Mouse (Mus musculus) hindbrain, embryonic 13.5 days (tissue): Measurements from ENCODE around the gene Tmem210. TPM values are rescaled to one million over a fixed set of nuclear protein-coding genes. Genes with fewer than 3 reads are reported as not detected.

Experiments used
- ATAC-seq: fragments of 200-750 bp; cut with Nextera tagmentation; 2 replicates; pipeline ENCODE4 v1.8.0; 2017; ENCODE audit warnings: moderate TSS enrichment; ENCODE audit not compliant: low FRiP score
- H3K27ac ChIP-seq: fragments of 300-500 bp; sonication (generic); 2 replicates; pipeline ENCODE4 v1.5.1; 2015; ENCODE audit warnings: inconsistent platforms, mild to moderate bottlenecking, moderate library complexity
- H3K27me3 ChIP-seq: fragments of 300-500 bp; sonication (generic); 2 replicates; pipeline ENCODE4 v1.6.1; 2015; ENCODE audit warnings: mild to moderate bottlenecking, inconsistent platforms
- H3K36me3 ChIP-seq: fragments of 300-500 bp; sonication (generic); 2 replicates; pipeline ENCODE4 v1.6.1; 2015; ENCODE audit warnings: mild to moderate bottlenecking, inconsistent platforms
- H3K4me1 ChIP-seq: fragments of 300-500 bp; sonication (generic); replicated peaks from 2 replicates; pipeline ENCODE4 v1.6.1; 2015; ENCODE audit warnings: inconsistent platforms
- H3K4me2 ChIP-seq: fragments of 300-500 bp; sonication (generic); 2 replicates; pipeline ENCODE4 v1.6.1; 2015; ENCODE audit warnings: inconsistent platforms, mild to moderate bottlenecking, moderate library complexity
- H3K4me3 ChIP-seq: fragments of 300-500 bp; sonication (generic); 2 replicates; pipeline ENCODE4 v1.5.1; 2015; ENCODE audit warnings: mild to moderate bottlenecking, inconsistent platforms
- H3K9ac ChIP-seq: fragments of 300-500 bp; sonication (generic); 2 replicates; pipeline ENCODE4 v1.6.1; 2015; ENCODE audit warnings: mild to moderate bottlenecking, inconsistent platforms
- H3K9me3 ChIP-seq: fragments of 300-500 bp; sonication (generic); 2 replicates; pipeline ENCODE4 v1.6.1; 2016; ENCODE audit warnings: inconsistent platforms
- WGBS: fragments of 180-500 bp; shearing (Covaris S2); methylation state at CpG from one replicate; pipeline ENCODE4 v1.1.7; 2015; 5-methylcytosine and 5-hydroxymethylcytosine counted together
- polyA plus RNA-seq: library from polyadenylated mRNA; unstranded; fragments of >200 nt; fragmentation: Nextera tagmentation; extraction: Ambion mirVana; gene quantifications from 2 replicates; pipeline ENCODE4 v1.2.1, GENCODE M21; 2015

Gene Tmem210
- polyA plus RNA-seq: not detected in 2 replicates

GRCm38 (mm10) chr2:25287927-25288649 lies at the start of gene Tmem210:
Gene Tmem210 (plus strand): TSS chr2:25288145.
- Histone ChIP-seq H3K9ac (0 out of 2 replicates have a peak within 1 kb of the TSS, but pooled peaks have one; percentile 13), H3K4me1 (peaks cover 42% of the 10 kb centered on the region), H3K4me2 (no peak within 1 kb of the TSS), H3K27me3 (peaks cover 65% of the 10 kb centered on the region), H3K27ac (no peak within 1 kb of the TSS), H3K9me3 (no peaks in the 10 kb centered on the region), H3K36me3 (peaks cover 36% of the 10 kb centered on the region), H3K4me3 (no peak within 1 kb of the TSS)
- ATAC-seq: no peak
- WGBS: 87% methylated on average over 6 of the region's 6 CpGs

GRCm38 (mm10) chr2:25239766-25240165 lies 48.2 kb upstream of the Tmem210 start:
- no peak overlapping the region for H3K4me3 ChIP-seq
- WGBS: 89% methylated on average over 3 of the region's 3 CpGs
- H3K27ac ChIP-seq: no peak overlapping the region
- no peak overlapping the region for H3K9ac ChIP-seq
- peaks cover 43% of the 10 kb centered on the region for H3K27me3 ChIP-seq
- ATAC-seq: no peak
- peaks cover 7% of the 10 kb centered on the region; the same call in 1 of the 2 replicates for H3K36me3 ChIP-seq
- no peaks in the 10 kb centered on the region for H3K9me3 ChIP-seq
- peaks cover 42% of the 10 kb centered on the region for H3K4me1 ChIP-seq
- no peak overlapping the region for H3K4me2 ChIP-seq

DNA sequence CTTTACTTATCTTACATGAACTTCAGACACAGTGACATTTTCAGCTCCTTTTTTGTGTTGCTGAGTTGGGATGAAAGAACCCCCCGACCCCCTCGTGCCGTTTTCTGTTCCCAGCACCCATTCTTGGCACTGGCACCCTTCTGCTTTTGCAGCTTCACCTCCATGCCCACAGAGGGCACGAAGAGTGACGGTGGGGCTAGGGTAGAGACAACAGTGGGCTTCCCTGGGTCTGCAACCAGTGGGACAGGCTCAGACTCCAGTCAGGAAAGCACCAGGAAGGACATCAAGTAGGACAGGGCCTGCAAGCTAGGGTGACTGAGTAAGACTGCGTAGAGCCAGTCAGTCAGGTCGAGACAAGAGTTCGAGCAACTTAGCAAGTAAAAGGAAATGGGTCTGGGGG lies 47.6 kb upstream of the Tmem210 start:
- peaks cover 9% of the 10 kb centered on the region for H3K36me3 ChIP-seq
- H3K27me3 ChIP-seq: peaks cover 37% of the 10 kb centered on the region
- peak overlapping the region; percentile 89 for H3K4me2 ChIP-seq
- peak; percentile 14 for ATAC-seq
- H3K27ac ChIP-seq: peak overlapping the region; percentile 68
- peak overlapping the region; percentile 90 for H3K9ac ChIP-seq
- peak overlapping the region; percentile 70 for H3K4me3 ChIP-seq
- no peaks in the 10 kb centered on the region for H3K9me3 ChIP-seq
- whole genome bisulfite sequencing: 53% methylated on average over 8 of the region's 8 CpGs
- H3K4me1 ChIP-seq: peaks cover 42% of the 10 kb centered on the region

DNA sequence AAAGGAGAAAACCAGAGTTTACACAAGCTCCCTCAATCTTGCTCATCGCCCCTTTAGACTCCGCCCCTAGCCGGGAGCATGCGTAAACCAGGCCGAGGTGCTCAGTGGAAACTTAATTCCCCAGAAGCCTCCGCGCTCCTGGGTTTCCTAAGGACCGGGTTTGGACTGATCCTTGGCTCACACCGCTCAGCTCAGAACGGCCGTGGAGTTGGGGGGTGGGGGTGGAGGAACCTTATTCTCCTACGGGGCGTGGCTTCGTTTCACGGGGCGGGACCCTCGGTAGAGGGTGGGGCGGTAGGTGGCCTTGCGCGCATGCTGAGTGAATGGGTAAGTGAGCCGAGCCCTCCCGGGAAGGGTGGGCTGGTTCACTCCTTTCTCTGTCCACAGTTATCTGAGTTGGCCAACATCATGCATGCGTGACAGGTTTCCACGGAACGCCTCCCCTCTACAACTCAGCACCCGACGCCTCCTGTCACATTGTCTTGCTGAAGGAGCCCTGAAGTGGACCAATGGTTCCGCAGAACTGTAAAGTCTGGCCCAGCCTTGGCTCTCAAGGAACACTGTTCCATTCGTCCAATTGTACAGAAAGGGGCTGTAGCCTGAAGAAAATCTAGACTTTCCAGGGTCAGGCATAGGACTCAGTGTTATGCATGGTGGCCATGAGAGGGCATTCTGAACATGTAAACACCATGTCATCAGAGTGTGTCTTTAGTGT lies 47.1 kb upstream of the Tmem210 start:
- ATAC-seq: peak; percentile 60
- Histone ChIP-seq H3K4me3 (peak overlapping the region; percentile 70), H3K9ac (peak overlapping the region; percentile 90), H3K27ac (peak overlapping the region; percentile 78), H3K4me2 (peak overlapping the region; percentile 89), H3K36me3 (peaks cover 14% of the 10 kb centered on the region), H3K4me1 (peaks cover 42% of the 10 kb centered on the region), H3K27me3 (peaks cover 33% of the 10 kb centered on the region), H3K9me3 (no peaks in the 10 kb centered on the region)
- 1% methylated on average over 29 of the region's 29 CpGs for WGBS

DNA sequence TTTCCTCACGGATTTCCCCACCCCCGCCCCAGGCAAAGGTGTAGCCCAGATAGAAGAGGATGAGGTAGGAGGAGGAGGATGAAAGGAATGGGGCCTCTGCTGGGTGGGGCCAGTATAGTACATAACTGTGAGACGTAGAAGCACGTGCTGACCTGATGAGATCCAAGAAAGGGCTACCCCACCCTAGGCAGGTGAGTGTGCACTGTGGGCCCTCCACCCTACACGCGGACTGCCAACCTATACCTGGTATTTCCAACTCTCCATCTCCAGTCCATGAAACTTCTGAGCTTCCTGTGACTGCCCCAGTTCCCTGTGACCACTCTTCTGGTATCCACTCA lies 46.5 kb upstream of the Tmem210 start:
- Histone ChIP-seq H3K4me3 (peak overlapping the region; percentile 70), H3K4me2 (peak overlapping the region; percentile 89), H3K9ac (peak overlapping the region; percentile 90), H3K36me3 (peaks cover 19% of the 10 kb centered on the region), H3K4me1 (peaks cover 42% of the 10 kb centered on the region), H3K27ac (peak overlapping the region; percentile 78), H3K9me3 (no peaks in the 10 kb centered on the region), H3K27me3 (peaks cover 28% of the 10 kb centered on the region)
- WGBS: 18% methylated on average over 6 of the region's 6 CpGs
- ATAC-seq: peak; percentile 40

DNA sequence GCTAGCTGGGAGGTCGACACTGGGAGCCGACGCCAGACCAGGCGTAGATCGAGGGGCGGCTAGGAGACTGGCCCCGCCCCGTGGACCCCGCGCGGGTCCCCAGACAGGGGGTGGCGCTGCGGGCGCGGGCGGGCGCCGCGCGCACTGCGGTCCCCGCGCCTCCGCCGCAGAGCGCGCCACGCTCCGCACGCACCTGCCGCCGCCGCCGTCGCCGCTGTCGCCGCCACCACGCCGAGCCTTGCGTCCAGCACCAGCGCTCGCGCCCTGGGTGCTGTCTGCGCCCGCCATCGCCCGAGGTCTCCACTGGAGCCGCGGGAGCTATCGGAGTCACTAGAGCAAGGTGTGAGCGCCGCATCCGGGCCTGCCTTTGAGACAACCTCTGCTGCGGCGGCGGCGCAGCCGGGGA lies 45.8 kb upstream of the Tmem210 start, which contains the start of the genes Rnf208 and Cysrt1:
TSS of gene Rnf208 (plus strand) at position 155 of the 406 bp plus-strand sequence.
TSS of gene Cysrt1 (minus strand) at position 352 of the 406 bp plus-strand sequence.
- peak within 1 kb of the TSS; percentile 70 for H3K4me3 ChIP-seq
- H3K9me3 ChIP-seq: no peaks in the 10 kb centered on the region
- peak within 1 kb of the TSS; percentile 90 for H3K9ac ChIP-seq
- peak; percentile 52 for ATAC-seq
- H3K27ac ChIP-seq: peak within 1 kb of the TSS; percentile 78
- WGBS: 0% methylated on average over 45 of the region's 59 CpGs
- H3K4me1 ChIP-seq: peaks cover 42% of the 10 kb centered on the region
- H3K36me3 ChIP-seq: peaks cover 26% of the 10 kb centered on the region
- peaks cover 22% of the 10 kb centered on the region for H3K27me3 ChIP-seq
- H3K4me2 ChIP-seq: peak within 1 kb of the TSS; percentile 89

- H3K9ac ChIP-seq: peak overlapping the region; percentile 90
Measured at GRCm38 (mm10) chr2:25243342-25243741, 44.6 kb upstream of the Tmem210 start.

GRCm38 (mm10) chr2:25244144-25244543 lies 43.8 kb upstream of the Tmem210 start:
- no peak overlapping the region for H3K4me2 ChIP-seq
- peaks cover 7% of the 10 kb centered on the region; the same call in 1 of the 2 replicates for H3K27me3 ChIP-seq
- 95% methylated on average over 4 of the region's 4 CpGs for WGBS

More at GRCm38 (mm10) chr2:25243342-25243741, 44.6 kb upstream of the Tmem210 start:
- Histone ChIP-seq H3K4me1 (peaks cover 42% of the 10 kb centered on the region), H3K4me3 (peak overlapping the region; percentile 70), H3K36me3 (peaks cover 38% of the 10 kb centered on the region), H3K27me3 (peaks cover 10% of the 10 kb centered on the region; the same call in 1 of the 2 replicates), H3K9me3 (no peaks in the 10 kb centered on the region), H3K27ac (no peak overlapping the region), H3K4me2 (peak overlapping the region; percentile 89)
- WGBS: 81% methylated on average over 8 of the region's 8 CpGs
- no peak for ATAC-seq

GRCm38 (mm10) chr2:25246183-25247072 lies 41.5 kb upstream of the Tmem210 start, which contains the start of gene AL732309.1:
Gene AL732309.1 (minus strand): TSS chr2:25246863.
- Histone ChIP-seq H3K9me3 (no peaks in the 10 kb centered on the region), H3K4me3 (no peak within 1 kb of the TSS), H3K4me1 (peaks cover 30% of the 10 kb centered on the region), H3K27me3 (0 out of 2 replicates have a peak, but pooled peaks cover 2% of the 10 kb centered on the region), H3K4me2 (no peak within 1 kb of the TSS), H3K27ac (no peak within 1 kb of the TSS), H3K36me3 (peaks cover 69% of the 10 kb centered on the region), H3K9ac (no peak within 1 kb of the TSS)
- no peak for ATAC-seq
- WGBS: 93% methylated on average over 10 of the region's 10 CpGs

More at GRCm38 (mm10) chr2:25244144-25244543, 43.8 kb upstream of the Tmem210 start:
- Histone ChIP-seq H3K4me1 (peaks cover 42% of the 10 kb centered on the region), H3K27ac (no peak overlapping the region), H3K36me3 (peaks cover 46% of the 10 kb centered on the region), H3K9me3 (no peaks in the 10 kb centered on the region), H3K4me3 (no peak overlapping the region), H3K9ac (no peak overlapping the region)
- no peak for ATAC-seq

GRCm38 (mm10) chr2:25252331-25252730 lies 35.6 kb upstream of the Tmem210 start:
- H3K36me3 ChIP-seq: peaks cover 59% of the 10 kb centered on the region

GRCm38 (mm10) chr2:25255284-25255779 lies 32.6 kb upstream of the Tmem210 start, which contains the start of gene Tmem203:
Gene Tmem203 (plus strand): TSS chr2:25255439.
- H3K4me1 ChIP-seq: peaks cover 27% of the 10 kb centered on the region
- peak within 1 kb of the TSS; percentile 95 for H3K4me3 ChIP-seq
- peak; percentile 90 for ATAC-seq
- H3K27me3 ChIP-seq: no peaks in the 10 kb centered on the region
- H3K9me3 ChIP-seq: no peaks in the 10 kb centered on the region
- peaks cover 29% of the 10 kb centered on the region for H3K36me3 ChIP-seq
- H3K27ac ChIP-seq: peak within 1 kb of the TSS; percentile 84
- H3K4me2 ChIP-seq: peak within 1 kb of the TSS; percentile 99
- WGBS: 0% methylated on average over 39 of the region's 39 CpGs
- peak within 1 kb of the TSS; percentile 85 for H3K9ac ChIP-seq

More at GRCm38 (mm10) chr2:25252331-25252730, 35.6 kb upstream of the Tmem210 start:
- Histone ChIP-seq H3K4me3 (no peak overlapping the region), H3K9ac (no peak overlapping the region), H3K27me3 (no peaks in the 10 kb centered on the region), H3K9me3 (no peaks in the 10 kb centered on the region), H3K27ac (no peak overlapping the region), H3K4me1 (peaks cover 23% of the 10 kb centered on the region), H3K4me2 (no peak overlapping the region)
- no peak for ATAC-seq
- WGBS: 97% methylated on average over 1 of the region's 1 CpGs
